Mouse (Mus musculus) cerebellum, postnatal 36 days (tissue): Measurements from ENCODE around the gene Gtf2f2.

Source experiments
- DNase-seq, 2 experiments: peaks; one replicate each; pipeline ENCODE4 v3.0.0; 2021 to 2022; ENCODE audit warnings: mixed read lengths in 2 of 2

Gene Gtf2f2

GRCm38 (mm10) chr14:76010102-76011061 is at the start of gene Gtf2f2:
Gene Gtf2f2 (minus strand): TSS chr14:76010865.
- peak; percentile 94 to 97 for DNase-seq

GRCm38 (mm10) chr14:76059441-76059840 is 48.8 kb upstream of the Gtf2f2 start:
- no peak for DNase-seq

- no peak for DNase-seq
Measured at GRCm38 (mm10) chr14:76053726-76054125, 43.1 kb upstream of the Gtf2f2 start.

GRCm38 (mm10) chr14:76051966-76052365 is 41.3 kb upstream of the Gtf2f2 start:
- DNase-seq = no peak

GRCm38 (mm10) chr14:76045767-76046166 is 35.1 kb upstream of the Gtf2f2 start:
- no peak for DNase-seq

GRCm38 (mm10) chr14:76044164-76044557 is 33.5 kb upstream of the Gtf2f2 start:
- no peak for DNase-seq

GRCm38 (mm10) chr14:76043251-76044163 is 32.8 kb upstream of the Gtf2f2 start:
- no peak for DNase-seq

GRCm38 (mm10) chr14:76033221-76033637 is 22.6 kb upstream of the Gtf2f2 start:
- DNase-seq = no peak

GRCm38 (mm10) chr14:76032671-76033136 is 22.0 kb upstream of the Gtf2f2 start:
- DNase-seq = no peak

- peak; percentile 16 to 37 for DNase-seq
Measured at GRCm38 (mm10) chr14:76031117-76031842, 20.6 kb upstream of the Gtf2f2 start.

- no peak for DNase-seq
Measured at GRCm38 (mm10) chr14:76024641-76025040, 14.0 kb upstream of the Gtf2f2 start.

- no peak for DNase-seq
Measured at GRCm38 (mm10) chr14:76020927-76021719, 10.5 kb upstream of the Gtf2f2 start.

- no peak for DNase-seq
Measured at GRCm38 (mm10) chr14:76020259-76020785, 9.7 kb upstream of the Gtf2f2 start.

- DNase-seq = no peak
Measured at GRCm38 (mm10) chr14:76017785-76018490, 7.3 kb upstream of the Gtf2f2 start.

GRCm38 (mm10) chr14:76014331-76014730 is 3.7 kb upstream of the Gtf2f2 start:
- DNase-seq = no peak

GRCm38 (mm10) chr14:76011062-76011457 is 395 bp upstream of the Gtf2f2 start:
- DNase-seq = no peak

GRCm38 (mm10) chr14:76009185-76009584 is 1.5 kb downstream of the Gtf2f2 start:
- no peak for DNase-seq

GRCm38 (mm10) chr14:76008174-76008573 is 2.5 kb downstream of the Gtf2f2 start:
- no peak for DNase-seq

GRCm38 (mm10) chr14:76005011-76005410 is 5.7 kb downstream of the Gtf2f2 start:
- no peak for DNase-seq

- DNase-seq = no peak
Measured at GRCm38 (mm10) chr14:76001781-76002180, 8.9 kb downstream of the Gtf2f2 start.

- DNase-seq = no peak
Measured at GRCm38 (mm10) chr14:75998082-75998481, 12.6 kb downstream of the Gtf2f2 start.
